Mouse (Mus musculus) testis, adult 2 months (tissue): ENCODE results near the gene Ubl3.

Source experiments
- CTCF ChIP-seq: fragments of 200-500 bp; IDR thresholded peaks from 2 replicates; pipeline ENCODE4 v1.5.1; 2012; ENCODE audit warnings: low read depth, mild to moderate bottlenecking, inconsistent platforms, low read length, moderate library complexity; ENCODE audit not compliant: control insufficient read depth, insufficient read depth, insufficient replicate concordance
- POLR2A ChIP-seq: fragments of 200-500 bp; IDR thresholded peaks from 2 replicates; pipeline ENCODE4 v1.6.1; 2012; ENCODE audit warnings: low read depth, mild to moderate bottlenecking, inconsistent platforms, low read length, moderate library complexity; ENCODE audit not compliant: control insufficient read depth

- peak; percentile 50; the same call in 1 of the 2 replicates for TF ChIP-seq CTCF
- TF ChIP-seq POLR2A = no peak
These were observed 26.6 kb upstream of the Ubl3 start for GRCm38 (mm10) chr5:148579156-148579555.
